ENCODE assay signal across 9 mouse cellular contexts in the genomic region with DNA sequence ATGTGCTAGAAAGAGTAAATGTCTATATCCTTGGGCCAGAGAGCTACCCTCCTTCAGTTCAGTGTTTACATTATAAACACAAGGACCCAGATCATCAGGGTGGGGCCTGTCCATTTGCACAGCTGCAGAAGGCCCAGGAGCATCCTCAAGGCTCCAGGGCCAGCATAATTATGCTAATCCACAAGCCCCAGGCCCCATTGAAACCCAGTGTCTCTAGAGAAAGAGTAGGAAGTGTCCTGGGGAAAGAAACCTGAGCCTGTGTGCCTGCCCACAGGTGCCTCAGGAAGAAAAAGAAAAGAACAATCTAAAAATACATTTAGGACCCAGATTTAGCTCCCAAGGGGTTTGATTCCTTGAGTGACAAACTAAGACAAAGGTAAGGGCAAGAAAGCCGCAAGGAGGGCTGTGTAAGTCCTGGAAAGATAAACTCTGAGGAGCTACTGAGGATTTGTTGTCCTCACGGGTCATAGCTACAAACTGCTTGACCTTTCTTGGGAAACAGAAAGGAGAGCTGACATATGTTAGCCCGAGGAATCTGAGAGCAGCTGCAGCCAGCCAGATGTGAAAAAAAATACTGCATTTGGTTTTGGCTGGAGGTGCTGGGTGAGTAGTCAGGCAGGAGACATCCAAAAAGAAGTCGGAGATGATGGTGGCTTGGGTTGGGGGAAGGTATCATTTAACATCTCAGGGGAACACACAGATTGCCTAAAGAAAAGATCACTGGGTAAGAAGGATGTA. TPM values are rescaled to one million over a fixed set of nuclear protein-coding genes. Genes with fewer than 3 reads are reported as not detected.
A peak's percentile ranks its signal among the peaks of the same experiment; 100 is the strongest.
DNase-seq lines count a peak whose midpoint lies in the region; ATAC-seq and TF ChIP-seq lines count a peak whose summit lies in the region.
"Had no signal": no experiment of that assay in that cellular context is flagged by ENCODE, and none has a peak within 500 bp of the region (broad histone marks: within the 10 kb centered on the region; RNA-seq: fewer than 3 reads in every experiment).

No protein-coding gene starts in this region.

- peak; percentile 44 for DNase-seq in lung, embryonic 14.5 days
- DNase-seq in lung, postnatal 14 days = no peak
- no peak for DNase-seq in forebrain, embryonic 10.5 days (ENCODE audit: extremely low spot score, low spot score)
- DNase-seq in adrenal gland, adult 18-20 months (ENCODE audit: low spot score in 2 of 2) = no peak
- no peak for DNase-seq in frontal cortex, postnatal 25 days (ENCODE audit: low spot score in 2 of 2)
- DNase-seq: lung, adult 2 months had no signal

- no peak overlapping the region for H3K27ac ChIP-seq in lung, embryonic 14.5 days (ENCODE audit: low read depth)
- peak overlapping the region; percentile 81 for H3K27ac ChIP-seq in forebrain, embryonic 10.5 days
- peak overlapping the region; percentile 33; the same call in 1 of the 2 replicates for H3K27ac ChIP-seq in limb, embryonic 13.5 days
- 0 out of 2 replicates have a peak overlapping the region, but pooled peaks have one; percentile 21 for H3K27ac ChIP-seq in stomach, embryonic 14.5 days (ENCODE audit: low read length)

- no peaks in the 10 kb centered on the region for H3K9me3 ChIP-seq in lung, embryonic 14.5 days (ENCODE audit: low read depth, low read length)
- peaks cover 4% of the 10 kb centered on the region; the same call in 1 of the 2 replicates for H3K9me3 ChIP-seq in forebrain, embryonic 10.5 days
- no peaks in the 10 kb centered on the region for H3K9me3 ChIP-seq in limb, embryonic 13.5 days
- H3K9me3 ChIP-seq in stomach, embryonic 14.5 days (ENCODE audit: control insufficient read depth, low read depth, low read length) = no peaks in the 10 kb centered on the region

- no peak for ATAC-seq in lung, embryonic 14.5 days (ENCODE audit: insufficient read depth)
- ATAC-seq in limb, embryonic 13.5 days (ENCODE audit: low FRiP score, low read depth) = no peak
- ATAC-seq in stomach, embryonic 14.5 days (ENCODE audit: insufficient number of reproducible peaks, insufficient read depth, low FRiP score, low read depth) = no peak
- no peak for ATAC-seq in megakaryocyte, adult 5-6 weeks (ENCODE audit: poor library complexity, severe bottlenecking)

- H3K36me3 ChIP-seq in lung, embryonic 14.5 days (ENCODE audit: insufficient read depth) = no peaks in the 10 kb centered on the region
- H3K36me3 ChIP-seq in forebrain, embryonic 10.5 days (replicated peaks) = no peaks in the 10 kb centered on the region
- no peaks in the 10 kb centered on the region for H3K36me3 ChIP-seq in limb, embryonic 13.5 days
- no peaks in the 10 kb centered on the region for H3K36me3 ChIP-seq in stomach, embryonic 14.5 days (ENCODE audit: control insufficient read depth, insufficient read depth, low read length)

- peak overlapping the region; percentile 48 for H3K4me2 ChIP-seq in lung, embryonic 14.5 days
- peak overlapping the region; percentile 59 for H3K4me2 ChIP-seq in limb, embryonic 13.5 days (replicated peaks)
- H3K4me2 ChIP-seq in stomach, embryonic 14.5 days (replicated peaks; ENCODE audit: low read depth, low read length) = peak overlapping the region; percentile 26

- no peak overlapping the region for H3K4me3 ChIP-seq in lung, embryonic 14.5 days (ENCODE audit: low read depth, low read length)
- peak overlapping the region; percentile 33 for H3K4me3 ChIP-seq in forebrain, embryonic 10.5 days
- peak overlapping the region; percentile 26 for H3K4me3 ChIP-seq in limb, embryonic 13.5 days
- no peak overlapping the region for H3K4me3 ChIP-seq in stomach, embryonic 14.5 days (ENCODE audit: low read depth, low read length)

- peaks cover 3% of the 10 kb centered on the region; the same call in 1 of the 2 replicates for H3K4me1 ChIP-seq in lung, embryonic 14.5 days (ENCODE audit: insufficient read depth)
- peaks cover 29% of the 10 kb centered on the region for H3K4me1 ChIP-seq in forebrain, embryonic 10.5 days
- H3K4me1 ChIP-seq in limb, embryonic 13.5 days = peaks cover 23% of the 10 kb centered on the region
- H3K4me1 ChIP-seq in stomach, embryonic 14.5 days (ENCODE audit: control insufficient read depth, insufficient read depth, low read length) = peaks cover 10% of the 10 kb centered on the region; the same call in 1 of the 2 replicates

- H3K9ac ChIP-seq in lung, embryonic 14.5 days = no peak overlapping the region
- peak overlapping the region; percentile 39 for H3K9ac ChIP-seq in limb, embryonic 13.5 days
- no peak overlapping the region for H3K9ac ChIP-seq in stomach, embryonic 14.5 days (replicated peaks; ENCODE audit: low read depth, low read length)

- no peak for TF ChIP-seq CTCF in lung, embryonic 14.5 days (IDR thresholded peaks at IDR 0.05; ENCODE audit: low read depth)

- H3K27me3 ChIP-seq in lung, embryonic 14.5 days (ENCODE audit: insufficient read depth, low read length) = no peaks in the 10 kb centered on the region
- H3K27me3 ChIP-seq in forebrain, embryonic 10.5 days (ENCODE audit: poor library complexity, severe bottlenecking) = no peaks in the 10 kb centered on the region
- no peaks in the 10 kb centered on the region for H3K27me3 ChIP-seq in limb, embryonic 13.5 days
- no peaks in the 10 kb centered on the region for H3K27me3 ChIP-seq in stomach, embryonic 14.5 days (ENCODE audit: control insufficient read depth, insufficient read depth, low read length)

- 6% methylated on average over 4 of the region's 4 CpGs for WGBS in lung, embryonic 14.5 days
- 3% methylated on average over 4 of the region's 4 CpGs for WGBS in forebrain, embryonic 10.5 days
- 17% methylated on average over 4 of the region's 4 CpGs for whole genome bisulfite sequencing in limb, embryonic 13.5 days
- 7% methylated on average over 4 of the region's 4 CpGs for WGBS in stomach, embryonic 14.5 days

RNA-seq across cellular contexts. Expression of gene Enpp3, which starts 7.8 kb away (rescaled TPM):
- polyA plus RNA-seq in lung, embryonic 14.5 days (2014; fragmentation: Nextera tagmentation; extraction: Ambion mirVana) = 2.4 and 4.2 TPM in 2 replicates
- 4.1 and 5.4 TPM in 2 replicates for polyA plus RNA-seq in forebrain, embryonic 10.5 days (2016; fragmentation: Nextera tagmentation; extraction: Ambion mirVana)
- 8.1 and 8.2 TPM in 2 replicates for polyA plus RNA-seq in limb, embryonic 13.5 days (2015; fragmentation: Nextera tagmentation; extraction: Ambion mirVana)
- 9.1 and 9.3 TPM in 2 replicates for polyA plus RNA-seq in stomach, embryonic 14.5 days (2014; fragmentation: Nextera tagmentation; extraction: Ambion mirVana)
- 0.14 TPM in 1 of 2 replicates, not detected in the other for total RNA-seq in megakaryocyte, adult 5-6 weeks (2015)
- 0.20 TPM in 1 of 2 replicates, not detected in the other for total RNA-seq in megakaryocyte, adult 5-6 weeks (2017)
- total RNA-seq in adrenal gland, adult 18-20 months (2021) = 1 to 10 TPM in 1 of 2 experiments, under 1 TPM in 1; 0.96 to 2.5 TPM

RNA-seq across cellular contexts. Expression of gene Med23, which starts 35.0 kb away (rescaled TPM):
- polyA plus RNA-seq in lung, embryonic 14.5 days (2014; fragmentation: Nextera tagmentation; extraction: Ambion mirVana) = 26.5 and 30.8 TPM in 2 replicates
- polyA plus RNA-seq in forebrain, embryonic 10.5 days (2016; fragmentation: Nextera tagmentation; extraction: Ambion mirVana) = 26.0 and 26.8 TPM in 2 replicates
- polyA plus RNA-seq in limb, embryonic 13.5 days (2015; fragmentation: Nextera tagmentation; extraction: Ambion mirVana) = 26.7 and 29.0 TPM in 2 replicates
- polyA plus RNA-seq in stomach, embryonic 14.5 days (2014; fragmentation: Nextera tagmentation; extraction: Ambion mirVana) = 29.1 and 30.9 TPM in 2 replicates
- total RNA-seq in megakaryocyte, adult 5-6 weeks (2015) = 11.6 and 12.1 TPM in 2 replicates
- 24.2 and 24.8 TPM in 2 replicates for total RNA-seq in megakaryocyte, adult 5-6 weeks (2017)
- total RNA-seq in adrenal gland, adult 18-20 months (2021) = 10 to 100 TPM; 17.3 to 23.4 TPM

Comparison
In these comparisons a context has a peak if more than half of its experiments do, and no peak if none do; other contexts are left out.
1. H3K4me3 ChIP-seq: peak in forebrain, embryonic 10.5 days (single experiment) and limb, embryonic 13.5 days (single experiment); none in lung, embryonic 14.5 days (single experiment) and stomach, embryonic 14.5 days (single experiment).
2. Peak in every context shown above with its lines, with median percentiles within 50 percentile points of each other: H3K4me2 ChIP-seq.